ENCODE assay signal across 9 mouse cellular contexts in the genomic region with DNA sequence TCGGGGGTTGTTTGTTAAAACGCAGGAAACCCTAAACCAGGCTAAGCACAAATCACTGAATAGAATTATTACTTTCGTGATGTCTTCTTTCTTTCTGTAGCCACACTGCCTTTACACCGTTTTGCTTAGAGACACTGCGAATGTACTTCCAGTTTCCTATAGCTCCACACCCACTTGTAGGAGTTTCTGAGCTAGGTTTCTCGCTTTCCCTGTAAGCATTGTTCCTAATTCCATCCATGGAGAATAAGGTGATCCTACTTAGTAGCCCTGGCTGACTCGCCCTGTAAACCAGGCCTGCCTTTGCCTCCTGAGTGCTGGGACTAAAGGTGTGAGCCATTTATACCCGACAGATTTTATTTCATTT. TPM values are rescaled to one million over a fixed set of nuclear protein-coding genes. Genes with fewer than 3 reads are reported as not detected.
DNase-seq lines count a peak whose midpoint lies in the region; ATAC-seq and TF ChIP-seq lines count a peak whose summit lies in the region.
"Had no signal": no experiment of that assay in that cellular context is flagged by ENCODE, and none has a peak within 500 bp of the region (broad histone marks: within the 10 kb centered on the region; RNA-seq: fewer than 3 reads in every experiment).

No protein-coding gene starts in this region.

- no peak for TF ChIP-seq CTCF in left cerebral cortex, adult 2 months (IDR thresholded peaks at IDR 0.05)

- intact Hi-C loops in left cerebral cortex, adult 2 months (cut with DNase I), result no loop called here
- intact Hi-C loops in left cerebral cortex, postnatal 14 days (cut with DNase I), result no loop called here

- TF ChIP-seq POLR2A in myocyte (IDR thresholded peaks at IDR 0.05; ENCODE audit: insufficient read length, low read depth), result no peak

- peak overlapping the region; percentile 56 for H3K4me2 ChIP-seq in embryonic facial prominence, embryonic 14.5 days (ENCODE audit: low read depth, low read length)
- H3K4me2 ChIP-seq in intestine, embryonic 16.5 days (ENCODE audit: low read depth, low read length), result peak overlapping the region; percentile 44; the same call in 1 of the 2 replicates
- H3K4me2 ChIP-seq in myocyte (ENCODE audit: low read depth), result peak overlapping the region; percentile 78

- H3K9me3 ChIP-seq in embryonic facial prominence, embryonic 14.5 days (ENCODE audit: control insufficient read depth, low read length), result no peaks in the 10 kb centered on the region
- H3K9me3 ChIP-seq in intestine, embryonic 16.5 days (ENCODE audit: control insufficient read depth, low read length), result no peaks in the 10 kb centered on the region

- H3K36me3 ChIP-seq in embryonic facial prominence, embryonic 14.5 days (ENCODE audit: control insufficient read depth, insufficient read depth, low read length), result no peaks in the 10 kb centered on the region
- H3K36me3 ChIP-seq in intestine, embryonic 16.5 days (ENCODE audit: control insufficient read depth, insufficient read depth, low read length), result no peaks in the 10 kb centered on the region
- H3K36me3 ChIP-seq in myocyte (ENCODE audit: control insufficient read depth, insufficient read depth), result no peaks in the 10 kb centered on the region

- H3K4me1 ChIP-seq in embryonic facial prominence, embryonic 14.5 days (ENCODE audit: control insufficient read depth, insufficient read depth, low read length), result no peaks in the 10 kb centered on the region
- H3K4me1 ChIP-seq in intestine, embryonic 16.5 days (ENCODE audit: control insufficient read depth, insufficient read depth, low read length), result no peaks in the 10 kb centered on the region

- peak overlapping the region; percentile 32; the same call in 1 of the 2 replicates for H3K9ac ChIP-seq in embryonic facial prominence, embryonic 14.5 days (ENCODE audit: low read depth, low read length)
- H3K9ac ChIP-seq in intestine, embryonic 16.5 days (ENCODE audit: low read depth, low read length), result peak overlapping the region; percentile 52

- WGBS in embryonic facial prominence, embryonic 14.5 days, result 29% methylated on average over 8 of the region's 8 CpGs
- WGBS in intestine, embryonic 16.5 days, result 21% methylated on average over 8 of the region's 8 CpGs

- ATAC-seq in embryonic facial prominence, embryonic 14.5 days (ENCODE audit: low read depth), result peak; percentile 26
- ATAC-seq in intestine, embryonic 16.5 days, result peak; percentile 47; the same call in 1 of the 2 replicates

- H3ac ChIP-seq in myocyte (ENCODE audit: control insufficient read depth, insufficient read length), result no peak overlapping the region

- DNase-seq in left cerebral cortex, adult 2 months (ENCODE audit: extremely low spot score in 1 of 2, low spot score in 2 of 2), result no peak
- DNase-seq in left cerebral cortex, postnatal 14 days (ENCODE audit: low spot score in 2 of 2), result no peak
- no peak for DNase-seq in embryonic facial prominence, embryonic 14.5 days (ENCODE audit: low spot score)
- no peak for DNase-seq in cerebellum, adult 8-10 months
- DNase-seq in layer of hippocampus, adult 9-10 months (ENCODE audit: low spot score), result no peak
- DNase-seq in right cerebral cortex, adult 2 months (ENCODE audit: low spot score in 2 of 2), result no peak

- H3K27me3 ChIP-seq in embryonic facial prominence, embryonic 14.5 days (replicated peaks; ENCODE audit: control insufficient read depth, insufficient read depth, low read length), result peaks cover 18% of the 10 kb centered on the region
- 0 out of 2 replicates have a peak, but pooled peaks cover 8% of the 10 kb centered on the region for H3K27me3 ChIP-seq in intestine, embryonic 16.5 days (replicated peaks; ENCODE audit: control insufficient read depth, insufficient read depth, low read length)
- no peaks in the 10 kb centered on the region for H3K27me3 ChIP-seq in myocyte (ENCODE audit: control insufficient read depth, insufficient read depth, insufficient read length)

- H3K79me2 ChIP-seq in myocyte (ENCODE audit: control insufficient read depth, insufficient read depth), result no peaks in the 10 kb centered on the region

- no peak overlapping the region for H3K27ac ChIP-seq in left cerebral cortex, adult 2 months
- 0 out of 2 replicates have a peak overlapping the region, but pooled peaks have one; percentile 4 for H3K27ac ChIP-seq in embryonic facial prominence, embryonic 14.5 days (replicated peaks; ENCODE audit: low read depth, low read length)
- H3K27ac ChIP-seq in intestine, embryonic 16.5 days (ENCODE audit: low read length), result no peak overlapping the region

- peak overlapping the region; percentile 60 for H3K4me3 ChIP-seq in left cerebral cortex, adult 2 months
- peak overlapping the region; percentile 57 for H3K4me3 ChIP-seq in embryonic facial prominence, embryonic 14.5 days (ENCODE audit: low read depth, low read length)
- H3K4me3 ChIP-seq in intestine, embryonic 16.5 days (ENCODE audit: low read length), result peak overlapping the region; percentile 60
- peak overlapping the region; percentile 41 for H3K4me3 ChIP-seq in myocyte

TF ChIP-seq in myocyte, 11 proteins besides CTCF, POLR2A, EP300 and RAD21:
- no peak for TF ChIP-seq MYOD1 (IDR thresholded peaks at IDR 0.05; ENCODE audit: control insufficient read depth in 1 of 3, insufficient read length in 2 of 3, low read depth in 2 of 3)
- no peak for TF ChIP-seq TCF3 (IDR thresholded peaks at IDR 0.05; ENCODE audit: insufficient read length, low read depth)
- no peak for TF ChIP-seq TCF12 (IDR thresholded peaks at IDR 0.05; ENCODE audit: insufficient read depth, poor library complexity, severe bottlenecking)
- TF ChIP-seq USF1 (IDR thresholded peaks at IDR 0.05; ENCODE audit: low read depth), result no peak
- no peak for TF ChIP-seq SRF (IDR thresholded peaks at IDR 0.05; ENCODE audit: control insufficient read depth, insufficient read length, low read depth)
- TF ChIP-seq MYOG (IDR thresholded peaks at IDR 0.05; ENCODE audit: control insufficient read depth in 1 of 3, insufficient read depth in 1 of 3, insufficient read length in 2 of 3, low read depth in 2 of 3), result no peak
- TF ChIP-seq REST (IDR thresholded peaks at IDR 0.05; ENCODE audit: insufficient read depth, insufficient read length), result no peak
- TF ChIP-seq E2F4 (IDR thresholded peaks at IDR 0.05; ENCODE audit: insufficient read depth), result no peak
- TF ChIP-seq CEBPB (IDR thresholded peaks at IDR 0.05; ENCODE audit: insufficient read depth, poor library complexity, severe bottlenecking), result no peak
- TF ChIP-seq POLR2AphosphoS2 (IDR thresholded peaks at IDR 0.05; ENCODE audit: insufficient read length, low read depth), result no peak
- no peak for TF ChIP-seq MAX (IDR thresholded peaks at IDR 0.05; ENCODE audit: low read depth)

RNA-seq across cellular contexts. Expression of a gene that starts 0.4 kb away (rescaled TPM):
- 10 to 100 TPM; 52.7 to 56.0 TPM for total RNA-seq in left cerebral cortex, adult 2 months (2021)
- 10 to 100 TPM; 45.2 to 53.4 TPM for total RNA-seq in left cerebral cortex, postnatal 14 days (2021)
- polyA plus RNA-seq in embryonic facial prominence, embryonic 14.5 days (2014; fragmentation: Nextera tagmentation; extraction: Ambion mirVana), result 13.3 and 15.4 TPM in 2 replicates
- 10.6 and 12.9 TPM in 2 replicates for polyA plus RNA-seq in intestine, embryonic 16.5 days (2015; fragmentation: Nextera tagmentation; extraction: Ambion mirVana)
- polyA plus RNA-seq in myocyte (2012; fragmentation: generic; extraction: Trizol), result 0.96 TPM

RNA-seq across cellular contexts. Expression of a gene that starts 14.6 kb away (rescaled TPM):
- total RNA-seq in left cerebral cortex, adult 2 months (2021), result 100 to 1,000 TPM; 105 to 116 TPM
- total RNA-seq in left cerebral cortex, postnatal 14 days (2021), result 10 to 100 TPM; 65.9 to 78.1 TPM
- 22.4 and 25.2 TPM in 2 replicates for polyA plus RNA-seq in embryonic facial prominence, embryonic 14.5 days (2014; fragmentation: Nextera tagmentation; extraction: Ambion mirVana)
- 19.7 and 21.5 TPM in 2 replicates for polyA plus RNA-seq in intestine, embryonic 16.5 days (2015; fragmentation: Nextera tagmentation; extraction: Ambion mirVana)
- 17.1 TPM for polyA plus RNA-seq in myocyte (2012; fragmentation: generic; extraction: Trizol)

RNA-seq across cellular contexts. Expression of a gene that starts 40.8 kb away (rescaled TPM):
- total RNA-seq in left cerebral cortex, adult 2 months (2021), result 10 to 100 TPM; 14.5 to 16.8 TPM
- total RNA-seq in left cerebral cortex, postnatal 14 days (2021), result 10 to 100 TPM; 20.4 to 21.2 TPM
- 4.2 and 4.8 TPM in 2 replicates for polyA plus RNA-seq in embryonic facial prominence, embryonic 14.5 days (2014; fragmentation: Nextera tagmentation; extraction: Ambion mirVana)
- 1.8 and 2.1 TPM in 2 replicates for polyA plus RNA-seq in intestine, embryonic 16.5 days (2015; fragmentation: Nextera tagmentation; extraction: Ambion mirVana)
- polyA plus RNA-seq in myocyte (2012; fragmentation: generic; extraction: Trizol), result 2.7 TPM
- total RNA-seq: hematopoietic stem cell, adult 5-6 weeks had no signal
